Mouse (Mus musculus) kidney, adult 2 months (tissue): Measurements from ENCODE around the gene Scnn1b.

ENCODE experiments used
- CTCF ChIP-seq: fragments of 200-500 bp; conservative IDR thresholded peaks from 2 replicates; pipeline ENCODE4 v1.5.1; 2011; ENCODE audit warnings: low read depth, mild to moderate bottlenecking, control low read depth, low read length, moderate library complexity, mixed read lengths; ENCODE audit not compliant: insufficient read depth, insufficient read length
- POLR2A ChIP-seq: fragments of 200-500 bp; IDR thresholded peaks from one replicate; pipeline ENCODE4 v1.6.1; 2011; ENCODE audit warnings: low read depth, low read length, control low read depth

GRCm38 (mm10) chr7:121966169-121966568 lies 101.3 kb downstream of the Scnn1b start:
- TF ChIP-seq CTCF (no peak), POLR2A (no peak)
